Mouse (Mus musculus) small intestine, adult 2 months (tissue): ENCODE data around the gene Fgf8. TPM values are rescaled to one million over a fixed set of nuclear protein-coding genes. Genes with fewer than 3 reads are reported as not detected.
A peak's percentile ranks its signal among the peaks of the same experiment; 100 is the strongest.

ENCODE experiments used
- H3K27ac ChIP-seq: fragments of 200-500 bp; 2 replicates; pipeline ENCODE4 v1.5.1; 2012; ENCODE audit warnings: low read depth, low read length, control low read depth, inconsistent platforms; ENCODE audit not compliant: insufficient read depth
- H3K27me3 ChIP-seq: fragments of 200-500 bp; 2 replicates; pipeline ENCODE4 v1.6.1; 2012; ENCODE audit warnings: mild to moderate bottlenecking, moderate library complexity, low read length, inconsistent platforms; ENCODE audit not compliant: control insufficient read depth, insufficient read depth
- H3K36me3 ChIP-seq: fragments of 200-500 bp; 2 replicates; pipeline ENCODE4 v1.6.1; 2012; ENCODE audit warnings: mild to moderate bottlenecking, low read length, control low read depth, inconsistent platforms; ENCODE audit not compliant: control insufficient read depth, insufficient read depth
- H3K4me1 ChIP-seq: fragments of 200-500 bp; 2 replicates; pipeline ENCODE4 v1.6.1; 2012; ENCODE audit warnings: low read length, inconsistent platforms, mixed read lengths; ENCODE audit not compliant: control insufficient read depth, insufficient read depth, insufficient read length
- H3K4me3 ChIP-seq: fragments of 200-500 bp; 2 replicates; pipeline ENCODE4 v1.5.1; 2012; ENCODE audit warnings: low read depth, mild to moderate bottlenecking, control low read depth, inconsistent platforms, low read length, moderate library complexity
- CTCF ChIP-seq: fragments of 200-500 bp; IDR thresholded peaks from 2 replicates; pipeline ENCODE4 v1.5.1; 2012; ENCODE audit warnings: low read depth, mild to moderate bottlenecking, control low read depth, inconsistent platforms, low read length, moderate library complexity, mixed read lengths; ENCODE audit not compliant: insufficient replicate concordance, insufficient read length; ENCODE audit errors: extremely low read depth
- POLR2A ChIP-seq: fragments of 200-500 bp; IDR thresholded peaks from 2 replicates; pipeline ENCODE4 v1.6.1; 2012; ENCODE audit warnings: low read depth, mild to moderate bottlenecking, control low read depth, inconsistent platforms, low read length, moderate library complexity
- WGBS: fragments of 180-500 bp; shearing (Covaris S2); methylation state at CpG from one replicate; pipeline ENCODE4 v1.1.7; 2018; 5-methylcytosine and 5-hydroxymethylcytosine counted together
- polyA plus RNA-seq: library from polyadenylated mRNA; depleted of rRNA; stranded (reverse); fragments of >200 nt; gene quantifications from 2 replicates; pipeline ENCODE4 v1.2.3, GENCODE M21; 2012

The Fgf8 gene
- polyA plus RNA-seq, 1 experiment, result not detected

DNA sequence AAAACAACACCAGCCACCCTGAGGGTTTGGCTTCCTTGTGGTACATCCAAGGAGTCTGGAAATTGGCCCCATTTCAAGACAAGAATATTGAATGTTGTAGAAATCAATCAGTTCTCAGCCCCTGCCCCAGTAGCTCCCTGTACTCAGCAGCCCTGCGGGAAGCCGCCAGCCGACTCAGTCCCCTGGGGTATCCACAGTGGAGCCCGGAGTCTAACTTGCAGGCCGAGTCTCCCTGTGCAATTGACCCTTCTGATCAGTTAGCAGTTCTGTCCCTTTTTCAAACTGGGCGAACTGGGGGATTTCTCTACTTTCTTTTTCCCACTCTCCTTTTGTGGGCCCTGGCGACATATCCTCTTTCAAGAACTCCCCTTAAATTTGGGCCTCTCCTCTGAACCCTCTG is 1.9 kb downstream of the Fgf8 start:
- H3K4me3 ChIP-seq, result no peak overlapping the region
- 16% methylated on average over 7 of the region's 7 CpGs for WGBS
- H3K27ac ChIP-seq, result no peak overlapping the region
- H3K36me3 ChIP-seq, result no peaks in the 10 kb centered on the region
- peaks cover 11% of the 10 kb centered on the region for H3K4me1 ChIP-seq
- H3K27me3 ChIP-seq, result peaks cover 86% of the 10 kb centered on the region
- TF ChIP-seq POLR2A, result no peak
- TF ChIP-seq CTCF, result no peak

GRCm38 (mm10) chr19:45740233-45740632 is 2.5 kb downstream of the Fgf8 start:
- Histone ChIP-seq H3K27me3 (peaks cover 86% of the 10 kb centered on the region), H3K4me3 (no peak overlapping the region), H3K36me3 (no peaks in the 10 kb centered on the region), H3K27ac (no peak overlapping the region), H3K4me1 (peaks cover 7% of the 10 kb centered on the region)
- WGBS, result 24% methylated on average over 13 of the region's 13 CpGs
- no peak for TF ChIP-seq CTCF
- TF ChIP-seq POLR2A, result no peak

- Histone ChIP-seq H3K27me3 (peaks cover 75% of the 10 kb centered on the region), H3K4me1 (peaks cover 7% of the 10 kb centered on the region), H3K36me3 (no peaks in the 10 kb centered on the region), H3K4me3 (no peak overlapping the region), H3K27ac (no peak overlapping the region)
- WGBS, result 75% methylated on average over 5 of the region's 5 CpGs
- TF ChIP-seq CTCF (no peak), POLR2A (no peak)
These were observed 4.2 kb downstream of the Fgf8 start for GRCm38 (mm10) chr19:45738521-45738920.

- peaks cover 69% of the 10 kb centered on the region for H3K27me3 ChIP-seq
These were observed 4.8 kb downstream of the Fgf8 start for GRCm38 (mm10) chr19:45737846-45738484.

DNA sequence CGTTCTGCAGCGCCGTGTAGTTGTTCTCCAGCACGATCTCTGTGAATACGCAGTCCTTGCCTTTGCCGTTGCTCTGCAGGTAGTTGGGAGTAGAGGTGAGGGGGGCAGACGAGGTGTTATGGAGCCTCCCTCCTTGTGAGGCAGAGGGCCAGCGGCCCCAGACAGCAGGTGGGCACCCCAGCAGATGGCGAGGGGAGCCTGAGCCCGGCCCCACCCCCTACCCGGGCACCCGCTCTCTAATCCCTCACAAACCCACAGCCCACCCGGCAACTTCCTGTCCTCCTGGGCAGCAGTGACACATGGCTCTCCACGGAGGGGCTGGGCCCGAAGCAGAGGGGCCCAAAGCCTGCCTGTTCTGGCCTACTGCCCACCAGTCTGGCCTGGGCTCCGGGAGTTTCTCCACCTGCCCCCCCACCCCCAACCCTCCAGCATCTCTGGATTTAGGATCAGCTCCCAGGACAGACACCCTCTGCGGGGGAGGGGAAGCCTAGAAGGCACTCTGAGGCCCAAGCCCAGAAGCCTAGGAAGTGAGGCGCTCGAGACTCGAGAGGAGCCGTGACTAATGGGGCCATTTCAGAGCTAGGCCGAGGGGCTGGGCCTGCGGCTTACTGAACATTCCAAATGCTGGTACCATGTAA is 5.4 kb downstream of the Fgf8 start:
- TF ChIP-seq POLR2A (no peak), CTCF (no peak)
- WGBS, result 25% methylated on average over 23 of the region's 23 CpGs
- Histone ChIP-seq H3K4me1 (peaks cover 7% of the 10 kb centered on the region), H3K36me3 (no peaks in the 10 kb centered on the region), H3K4me3 (peak overlapping the region; percentile 2; the same call in 1 of the 2 replicates), H3K27ac (no peak overlapping the region), H3K27me3 (peaks cover 68% of the 10 kb centered on the region)

More at GRCm38 (mm10) chr19:45737846-45738484, 4.8 kb downstream of the Fgf8 start:
- Histone ChIP-seq H3K4me1 (peaks cover 7% of the 10 kb centered on the region), H3K4me3 (no peak overlapping the region), H3K36me3 (no peaks in the 10 kb centered on the region), H3K27ac (no peak overlapping the region)
- WGBS, result 89% methylated on average over 10 of the region's 10 CpGs
- no peak for TF ChIP-seq CTCF
- TF ChIP-seq POLR2A, result no peak

DNA sequence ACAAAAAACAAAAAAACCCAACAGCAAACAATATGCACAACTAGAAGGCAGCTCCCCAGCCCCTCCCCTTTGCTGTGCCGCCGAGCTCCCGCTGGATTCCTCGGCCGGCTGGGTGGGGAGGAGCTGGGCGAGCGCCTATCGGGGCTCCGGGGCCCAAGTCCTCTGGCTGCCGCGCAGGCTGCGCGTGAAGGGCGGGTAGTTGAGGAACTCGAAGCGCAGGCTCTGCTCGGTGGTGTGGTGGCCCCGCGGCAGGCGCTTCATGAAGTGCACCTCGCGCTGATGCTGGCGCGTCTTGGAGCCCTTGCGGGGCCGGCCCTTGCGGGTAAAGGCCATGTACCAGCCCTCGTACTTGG is 5.9 kb downstream of the Fgf8 start:
- peak overlapping the region; percentile 2; the same call in 1 of the 2 replicates for H3K4me3 ChIP-seq
- TF ChIP-seq POLR2A, result no peak
- TF ChIP-seq CTCF, result no peak
- 2% methylated on average over 28 of the region's 28 CpGs for WGBS
- H3K36me3 ChIP-seq, result no peaks in the 10 kb centered on the region
- no peak overlapping the region for H3K27ac ChIP-seq
- H3K4me1 ChIP-seq, result peaks cover 7% of the 10 kb centered on the region
- peaks cover 63% of the 10 kb centered on the region for H3K27me3 ChIP-seq

- 50% methylated on average over 1 of the region's 1 CpGs for WGBS
- Histone ChIP-seq H3K27me3 (peaks cover 57% of the 10 kb centered on the region), H3K36me3 (no peaks in the 10 kb centered on the region), H3K27ac (no peak overlapping the region), H3K4me3 (no peak overlapping the region), H3K4me1 (peaks cover 7% of the 10 kb centered on the region)
- no peak for TF ChIP-seq CTCF
- no peak for TF ChIP-seq POLR2A
These were observed 6.5 kb downstream of the Fgf8 start for GRCm38 (mm10) chr19:45736241-45736640.

- TF ChIP-seq POLR2A (no peak), CTCF (no peak)
- H3K27me3 ChIP-seq, result peaks cover 47% of the 10 kb centered on the region
- WGBS, result 28% methylated on average over 7 of the region's 7 CpGs
- H3K27ac ChIP-seq, result no peak overlapping the region
- peaks cover 7% of the 10 kb centered on the region for H3K4me1 ChIP-seq
- no peak overlapping the region for H3K4me3 ChIP-seq
- no peaks in the 10 kb centered on the region for H3K36me3 ChIP-seq
These were observed 8.0 kb downstream of the Fgf8 start for GRCm38 (mm10) chr19:45734762-45735161.
